Mouse (Mus musculus) midbrain, embryonic 14.5 days (tissue): ENCODE data around the gene Trim27. TPM values are rescaled to one million over a fixed set of nuclear protein-coding genes. Genes with fewer than 3 reads are reported as not detected.

ENCODE experiments used
- ATAC-seq: fragments of 200-750 bp; cut with Nextera tagmentation; 2 replicates; pipeline ENCODE4 v1.8.0; 2017; ENCODE audit warnings: moderate number of reproducible peaks, moderate library complexity; ENCODE audit not compliant: low FRiP score, low TSS enrichment
- DNase-seq: peaks from one replicate; pipeline ENCODE4 v3.0.0-alpha.2; 2015
- H3K27ac ChIP-seq: fragments of 300-500 bp; sonication (generic); replicated peaks from 2 replicates; pipeline ENCODE4 v1.5.1; 2014; ENCODE audit warnings: mild to moderate bottlenecking, low read depth, low read length, moderate library complexity
- H3K27me3 ChIP-seq: fragments of 300-500 bp; sonication (generic); 2 replicates; pipeline ENCODE4 v1.6.1; 2014; ENCODE audit warnings: low read length, control low read depth, mixed read lengths; ENCODE audit not compliant: control insufficient read depth, insufficient read depth
- H3K36me3 ChIP-seq: fragments of 300-500 bp; sonication (generic); 2 replicates; pipeline ENCODE4 v1.6.1; 2014; ENCODE audit warnings: low read length, control low read depth; ENCODE audit not compliant: control insufficient read depth, insufficient read depth
- H3K4me1 ChIP-seq: fragments of 300-500 bp; sonication (generic); 2 replicates; pipeline ENCODE4 v1.6.1; 2014; ENCODE audit warnings: mild to moderate bottlenecking, antibody characterized with exemption, low read length, control low read depth; ENCODE audit not compliant: control insufficient read depth, insufficient read depth
- H3K4me2 ChIP-seq: fragments of 300-500 bp; sonication (generic); 2 replicates; pipeline ENCODE4 v1.6.1; 2014; ENCODE audit warnings: mild to moderate bottlenecking, low read length, moderate library complexity
- H3K4me3 ChIP-seq: fragments of 300-500 bp; sonication (generic); replicated peaks from 2 replicates; pipeline ENCODE4 v1.5.1; 2014; ENCODE audit warnings: low read depth, low read length
- H3K9ac ChIP-seq: fragments of 300-500 bp; sonication (generic); replicated peaks from 2 replicates; pipeline ENCODE4 v1.6.1; 2014; ENCODE audit warnings: mild to moderate bottlenecking, low read length, moderate library complexity
- H3K9me3 ChIP-seq: fragments of 300-500 bp; sonication (generic); 2 replicates; pipeline ENCODE4 v1.6.1; 2016; ENCODE audit warnings: low read length, control low read depth, mixed read lengths; ENCODE audit not compliant: control insufficient read depth
- WGBS: fragments of 180-500 bp; shearing (Covaris S2); extraction: QIAGEN DNeasy Blood & Tissue Kit; methylation state at CpG from one replicate; pipeline ENCODE4 v1.1.7; 2014; 5-methylcytosine and 5-hydroxymethylcytosine counted together
- polyA plus RNA-seq: library from polyadenylated mRNA; unstranded; fragments of >200 nt; fragmentation: Nextera tagmentation; extraction: Ambion mirVana; gene quantifications from 2 replicates; pipeline ENCODE4 v1.2.1, GENCODE M21; 2014

The Trim27 gene
- polyA plus RNA-seq, 1 experiment from 2014 or later, result 84.3 TPM

DNA sequence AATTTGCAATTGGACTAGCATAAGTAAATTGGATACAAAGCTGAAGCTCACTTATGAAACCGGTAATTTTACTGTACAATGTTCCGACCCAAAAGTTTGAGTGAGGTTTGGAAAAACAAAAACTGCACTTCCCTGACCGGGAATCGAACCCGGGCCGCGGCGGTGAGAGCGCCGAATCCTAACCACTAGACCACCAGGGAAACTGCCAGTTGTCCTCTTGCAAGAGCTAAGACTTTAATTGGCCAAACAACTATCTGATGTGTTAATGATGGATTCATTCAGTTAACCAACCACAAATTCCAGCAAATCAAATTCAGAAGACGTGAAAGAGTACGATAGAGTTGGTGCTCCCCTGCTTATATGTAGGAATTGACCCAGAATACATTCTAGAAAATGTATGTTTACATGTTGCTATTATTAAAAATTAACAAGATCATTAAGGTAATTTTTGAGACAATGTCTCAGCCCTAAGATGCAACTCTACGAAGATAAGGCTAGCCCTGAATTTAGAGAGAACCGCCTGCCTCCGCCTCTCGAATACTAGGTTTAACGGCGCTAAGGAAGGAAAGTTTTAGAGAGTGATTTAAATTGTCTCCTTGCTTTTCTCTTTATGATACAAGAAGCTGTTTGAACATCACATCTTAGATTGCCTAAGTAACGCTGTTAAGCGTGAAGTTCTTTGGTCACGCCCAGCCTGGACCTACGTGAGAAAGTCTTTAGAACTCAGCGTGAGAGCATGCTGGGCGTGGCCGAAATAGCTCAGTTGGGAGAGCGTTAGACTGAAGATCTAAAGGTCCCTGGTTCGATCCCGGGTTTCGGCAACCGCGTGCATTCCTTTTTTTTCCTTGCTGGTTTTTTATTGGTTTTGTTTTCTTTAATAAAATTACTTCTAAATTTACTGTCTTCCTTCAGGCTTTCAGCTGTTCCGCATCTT, 18.3 kb upstream of the Trim27 start:
- no peaks in the 10 kb centered on the region for H3K36me3 ChIP-seq
- ATAC-seq (peak; percentile 90), DNase-seq (peak; percentile 96)
- H3K27me3 ChIP-seq, result peaks cover under 1% of the 10 kb centered on the region; the same call in 1 of the 2 replicates
- under 1% methylated on average over 32 of the region's 32 CpGs for whole genome bisulfite sequencing
- peaks cover 7% of the 10 kb centered on the region; the same call in 1 of the 2 replicates for H3K4me1 ChIP-seq
- no peak overlapping the region for H3K27ac ChIP-seq
- H3K4me2 ChIP-seq, result peak overlapping the region; percentile 95
- no peaks in the 10 kb centered on the region for H3K9me3 ChIP-seq
- peak overlapping the region; percentile 48 for H3K4me3 ChIP-seq
- no peak overlapping the region; the same call in 1 of the 2 replicates for H3K9ac ChIP-seq

DNA sequence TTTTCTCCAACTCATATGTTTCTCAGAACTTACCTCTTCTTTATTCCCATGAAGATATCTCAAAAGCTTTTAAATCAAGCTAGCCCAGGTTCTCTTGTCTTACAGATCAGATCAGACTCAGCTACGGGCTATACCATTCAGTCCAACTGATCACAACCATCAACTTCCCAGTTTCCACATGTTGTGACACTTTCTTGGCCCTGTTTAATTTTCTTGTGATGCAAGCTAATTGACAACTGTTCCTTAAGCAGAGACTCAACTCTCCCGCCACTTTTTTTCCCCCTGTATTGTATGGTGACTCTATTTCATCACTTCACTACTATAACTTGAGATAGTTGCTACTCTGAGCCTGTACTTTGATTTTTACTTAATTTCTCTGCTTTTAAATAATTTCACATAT, 17.7 kb upstream of the Trim27 start:
- 39% methylated on average over 2 of the region's 2 CpGs for WGBS
- ATAC-seq, result peak; percentile 21; the same call in 1 of the 2 replicates
- Histone ChIP-seq H3K27ac (no peak overlapping the region), H3K4me1 (peaks cover 7% of the 10 kb centered on the region; the same call in 1 of the 2 replicates), H3K4me2 (peak overlapping the region; percentile 95), H3K4me3 (peak overlapping the region; percentile 48), H3K27me3 (peaks cover 4% of the 10 kb centered on the region; the same call in 1 of the 2 replicates), H3K9me3 (no peaks in the 10 kb centered on the region), H3K36me3 (no peaks in the 10 kb centered on the region), H3K9ac (no peak overlapping the region)
- DNase-seq, result no peak

DNA sequence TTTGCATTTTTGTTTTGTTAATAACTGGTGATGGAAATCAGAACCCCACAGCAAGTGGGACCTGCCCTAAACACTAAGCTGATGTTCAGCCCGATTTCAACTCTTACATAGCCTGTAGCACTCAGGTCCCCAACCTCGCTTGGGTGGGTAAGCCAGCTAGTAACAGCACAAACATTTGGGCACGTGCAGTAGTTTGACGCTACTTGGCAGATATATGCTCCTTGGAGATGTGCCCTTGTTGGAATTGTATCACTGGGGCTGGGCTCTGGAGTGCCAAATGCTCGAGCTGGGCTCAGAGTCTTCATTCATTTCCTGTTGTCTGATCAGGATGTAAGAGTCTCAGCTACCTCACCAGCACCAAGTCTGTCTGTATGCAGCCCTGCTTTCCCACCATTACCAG, 16.7 kb upstream of the Trim27 start:
- WGBS, result 58% methylated on average over 5 of the region's 5 CpGs
- Histone ChIP-seq H3K4me1 (peaks cover 7% of the 10 kb centered on the region; the same call in 1 of the 2 replicates), H3K27ac (no peak overlapping the region), H3K27me3 (peaks cover 4% of the 10 kb centered on the region; the same call in 1 of the 2 replicates), H3K4me3 (no peak overlapping the region), H3K9ac (no peak overlapping the region), H3K9me3 (no peaks in the 10 kb centered on the region), H3K4me2 (no peak overlapping the region), H3K36me3 (no peaks in the 10 kb centered on the region)
- ATAC-seq, result no peak
- no peak for DNase-seq

DNA sequence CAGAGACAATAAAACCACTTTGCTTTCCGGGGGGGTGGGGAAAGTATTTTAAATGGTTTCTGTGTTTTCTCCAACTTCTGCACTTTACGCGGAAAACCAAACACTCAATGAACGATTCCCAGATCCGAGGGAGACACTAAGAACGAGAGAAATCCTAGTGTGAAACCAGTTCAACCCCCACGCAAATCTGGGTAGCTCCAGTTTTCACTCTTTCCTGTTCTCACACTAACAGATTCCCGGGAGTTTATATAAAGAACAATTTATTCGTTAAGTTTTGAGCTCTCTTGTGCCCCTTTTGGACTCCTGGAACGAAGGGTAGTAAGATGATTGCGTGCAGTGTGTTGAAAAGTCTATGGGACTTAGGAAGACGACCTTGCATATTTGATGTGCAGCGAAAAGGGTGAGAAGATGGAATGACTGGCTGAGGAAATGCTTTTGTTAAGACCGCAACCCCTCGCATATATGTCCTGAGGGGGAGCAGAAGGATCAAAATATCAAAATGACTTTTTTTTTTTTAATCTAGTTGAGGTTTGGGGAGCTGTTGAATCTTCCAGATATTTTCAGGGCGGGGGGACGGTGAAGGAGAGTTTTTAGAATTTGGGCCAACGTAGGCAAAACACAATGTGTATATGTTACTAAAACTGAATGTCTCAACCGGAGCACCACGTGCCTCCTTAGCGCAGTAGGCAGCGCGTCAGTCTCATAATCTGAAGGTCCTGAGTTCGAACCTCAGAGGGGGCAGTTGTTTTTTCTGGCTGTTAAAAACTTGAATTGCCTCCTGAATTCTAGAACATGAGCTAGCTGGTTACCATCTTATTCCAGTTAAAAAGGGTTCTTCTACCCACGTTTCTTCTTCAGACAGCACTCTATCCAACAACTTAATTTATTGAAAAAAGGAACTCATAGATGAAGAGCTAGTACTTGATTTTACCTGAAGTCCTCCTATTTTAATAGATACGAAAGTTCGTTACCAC, 12.0 kb upstream of the Trim27 start:
- peak overlapping the region; percentile 39 for H3K9ac ChIP-seq
- H3K9me3 ChIP-seq, result no peaks in the 10 kb centered on the region
- peaks cover 8% of the 10 kb centered on the region; the same call in 1 of the 2 replicates for H3K4me1 ChIP-seq
- H3K27me3 ChIP-seq, result peaks cover 4% of the 10 kb centered on the region; the same call in 1 of the 2 replicates
- DNase-seq (peak; percentile 90), ATAC-seq (peak; percentile 63; the same call in 1 of the 2 replicates)
- H3K4me2 ChIP-seq, result peak overlapping the region; percentile 65
- WGBS, result under 1% methylated on average over 27 of the region's 27 CpGs
- H3K36me3 ChIP-seq, result no peaks in the 10 kb centered on the region
- H3K4me3 ChIP-seq, result peak overlapping the region; percentile 49
- H3K27ac ChIP-seq, result 0 out of 2 replicates have a peak overlapping the region, but pooled peaks have one; percentile 20

DNA sequence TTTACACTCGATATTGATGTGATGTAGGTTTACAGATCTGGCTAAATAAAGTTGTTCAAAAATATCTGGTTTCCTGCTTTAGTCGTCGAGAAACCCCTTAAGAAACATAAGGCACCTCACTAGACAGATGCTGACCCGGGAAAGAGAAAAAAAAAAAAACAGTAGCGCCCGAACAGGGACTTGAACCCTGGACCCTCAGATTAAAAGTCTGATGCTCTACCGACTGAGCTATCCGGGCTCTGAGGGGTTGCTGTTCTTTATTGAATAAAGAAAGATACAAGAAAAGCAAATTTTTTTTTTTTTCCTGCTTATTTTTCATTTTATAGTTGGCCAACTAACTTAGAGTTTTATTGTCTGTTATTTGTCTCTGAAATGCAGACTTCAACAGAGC, 11.3 kb upstream of the Trim27 start:
- no peak overlapping the region for H3K9ac ChIP-seq
- H3K9me3 ChIP-seq, result no peaks in the 10 kb centered on the region
- peak overlapping the region; percentile 65 for H3K4me2 ChIP-seq
- no peaks in the 10 kb centered on the region for H3K36me3 ChIP-seq
- H3K4me3 ChIP-seq, result peak overlapping the region; percentile 49
- H3K4me1 ChIP-seq, result peaks cover 8% of the 10 kb centered on the region; the same call in 1 of the 2 replicates
- peak; percentile 69 for DNase-seq
- peaks cover 4% of the 10 kb centered on the region; the same call in 1 of the 2 replicates for H3K27me3 ChIP-seq
- ATAC-seq, result peak; percentile 58; the same call in 1 of the 2 replicates
- under 1% methylated on average over 8 of the region's 8 CpGs for WGBS
- no peak overlapping the region for H3K27ac ChIP-seq

DNA sequence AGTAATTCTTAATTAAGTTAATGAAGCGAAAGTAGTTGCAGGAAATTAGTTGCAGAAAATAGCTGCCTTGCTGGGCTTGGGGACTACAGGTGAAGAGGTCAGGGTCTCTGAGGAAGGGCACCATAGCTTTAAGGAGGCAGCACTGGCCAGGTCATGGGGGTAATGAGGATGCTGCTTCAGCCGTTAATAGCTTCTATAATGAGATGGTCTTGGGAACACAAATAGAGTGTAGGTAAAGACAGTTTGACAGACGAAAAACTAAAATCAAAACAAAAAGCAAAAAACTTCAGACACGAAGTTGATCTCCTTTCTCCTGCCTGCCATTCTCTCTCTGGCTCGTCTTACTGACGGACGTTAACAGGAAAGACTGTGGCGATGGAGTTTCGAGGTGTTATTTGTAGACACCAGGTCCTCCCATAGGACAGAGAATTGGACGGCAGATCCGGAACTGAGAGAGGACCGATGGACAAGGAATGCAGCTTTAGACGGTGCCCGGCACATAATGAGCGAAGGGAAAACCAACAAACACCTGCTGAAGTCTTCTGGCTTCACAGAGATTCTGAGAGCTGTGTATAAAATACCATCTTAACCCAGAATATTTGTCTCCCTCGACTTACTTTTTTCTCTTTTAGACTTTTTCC, 10.8 kb upstream of the Trim27 start:
- DNase-seq, result peak; percentile 69

DNA sequence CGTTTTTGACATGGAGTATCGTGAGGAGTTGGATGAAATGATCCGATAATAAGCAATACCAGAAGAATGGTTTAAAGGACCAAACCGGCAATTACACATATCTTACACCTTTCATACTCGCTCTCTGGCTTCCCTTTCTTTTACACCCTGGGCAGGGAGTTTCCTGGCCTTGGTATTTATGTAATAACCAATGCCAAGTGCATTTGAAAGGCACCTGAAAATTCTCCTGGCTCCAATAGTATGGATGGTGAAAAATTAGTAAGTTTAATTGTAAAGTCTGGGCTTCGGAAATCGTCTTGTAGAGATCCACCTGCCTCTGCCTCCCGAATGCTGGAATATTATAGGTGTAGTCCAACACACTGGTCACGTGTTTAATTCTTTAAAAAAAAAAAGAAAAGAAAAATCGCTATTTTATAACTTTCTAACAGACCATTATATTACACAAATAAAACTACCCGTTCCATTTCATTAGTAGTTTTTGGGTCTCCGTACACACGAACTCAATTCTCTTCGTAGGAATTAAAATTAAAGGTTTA, 10.1 kb upstream of the Trim27 start:
- H3K27ac ChIP-seq, result no peak overlapping the region

More for the DNA sequence above, 10.8 kb upstream of the Trim27 start:
- no peak overlapping the region for H3K27ac ChIP-seq
- no peaks in the 10 kb centered on the region for H3K36me3 ChIP-seq
- no peak for ATAC-seq
- peak overlapping the region; percentile 65 for H3K4me2 ChIP-seq
- peaks cover 4% of the 10 kb centered on the region; the same call in 1 of the 2 replicates for H3K27me3 ChIP-seq
- peaks cover 8% of the 10 kb centered on the region; the same call in 1 of the 2 replicates for H3K4me1 ChIP-seq
- no peaks in the 10 kb centered on the region for H3K9me3 ChIP-seq
- H3K9ac ChIP-seq, result peak overlapping the region; percentile 32
- WGBS, result under 1% methylated on average over 16 of the region's 16 CpGs
- peak overlapping the region; percentile 49 for H3K4me3 ChIP-seq

More for the DNA sequence above, 10.1 kb upstream of the Trim27 start:
- 4% methylated on average over 14 of the region's 14 CpGs for WGBS
- H3K9me3 ChIP-seq, result no peaks in the 10 kb centered on the region
- H3K9ac ChIP-seq, result no peak overlapping the region
- H3K27me3 ChIP-seq, result peaks cover 4% of the 10 kb centered on the region; the same call in 1 of the 2 replicates
- peak overlapping the region; percentile 49 for H3K4me3 ChIP-seq
- peak overlapping the region; percentile 65 for H3K4me2 ChIP-seq
- DNase-seq (peak; percentile 31), ATAC-seq (no peak)
- H3K36me3 ChIP-seq, result no peaks in the 10 kb centered on the region
- peaks cover 8% of the 10 kb centered on the region; the same call in 1 of the 2 replicates for H3K4me1 ChIP-seq
